Mouse (Mus musculus) retina, adult 2 months (tissue): ENCODE results near the gene 1810049J17Rik.
A peak's percentile ranks its signal among the peaks of the same experiment; 100 is the strongest.
"Not testable (repeated sequence)": the region's sequence is repeated elsewhere in the genome, so short reads cannot be mapped to it uniquely, and the experiment has no call there.

Experiments
- DNase-seq: peaks from one replicate; pipeline ENCODE4 v3.0.0-alpha.2; 2012; ENCODE audit warnings: low read depth, low spot score

1810049J17Rik gene

GRCm38 (mm10) chr15:12321788-12322621 lies at the start of gene 1810049J17Rik:
Gene 1810049J17Rik, minus strand, starts transcription at chr15:12321899.
- DNase-seq: no peak

DNA sequence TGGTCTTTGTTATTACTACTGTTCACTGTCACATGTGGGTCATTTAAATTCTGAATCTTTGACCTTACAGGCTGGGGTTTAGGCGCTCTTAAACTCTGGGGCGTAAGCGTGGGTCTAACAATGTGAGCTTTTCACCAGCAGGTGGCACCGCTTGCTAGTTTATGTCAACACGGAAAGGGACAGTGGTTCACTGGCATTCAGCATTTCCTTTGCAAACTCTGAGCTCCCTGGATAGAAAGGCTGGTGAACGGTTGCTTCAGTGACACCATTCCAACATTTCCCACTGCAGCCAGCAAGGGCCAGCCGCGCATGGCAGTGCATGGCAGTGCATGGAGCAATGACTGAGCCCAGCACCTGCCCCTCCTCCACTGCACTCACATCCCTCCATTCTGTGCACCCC lies 49.5 kb upstream of the 1810049J17Rik start:
- peak; percentile 61 for DNase-seq

DNA sequence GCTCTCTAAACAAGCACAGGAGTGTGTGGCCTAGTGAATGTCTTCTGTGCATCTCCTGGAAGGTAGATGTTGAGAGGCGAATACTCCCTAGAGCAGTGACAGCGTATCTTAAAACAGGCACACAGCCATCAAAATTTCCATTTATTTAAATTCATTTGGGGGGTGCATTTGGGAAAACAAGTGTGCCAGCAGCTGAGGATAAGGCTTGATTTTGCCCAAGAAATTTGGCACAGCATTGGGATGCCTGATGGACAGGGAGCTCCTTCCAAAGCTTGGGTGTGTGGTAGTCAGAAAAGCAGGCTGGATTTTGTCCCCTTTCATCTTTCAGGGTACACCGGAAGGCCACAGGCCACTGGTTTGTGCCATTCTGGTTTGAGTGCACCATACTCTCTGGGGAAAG lies 48.4 kb upstream of the 1810049J17Rik start:
- no peak for DNase-seq

- no peak for DNase-seq
Measured at GRCm38 (mm10) chr15:12368850-12369249, 47.2 kb upstream of the 1810049J17Rik start.

DNA sequence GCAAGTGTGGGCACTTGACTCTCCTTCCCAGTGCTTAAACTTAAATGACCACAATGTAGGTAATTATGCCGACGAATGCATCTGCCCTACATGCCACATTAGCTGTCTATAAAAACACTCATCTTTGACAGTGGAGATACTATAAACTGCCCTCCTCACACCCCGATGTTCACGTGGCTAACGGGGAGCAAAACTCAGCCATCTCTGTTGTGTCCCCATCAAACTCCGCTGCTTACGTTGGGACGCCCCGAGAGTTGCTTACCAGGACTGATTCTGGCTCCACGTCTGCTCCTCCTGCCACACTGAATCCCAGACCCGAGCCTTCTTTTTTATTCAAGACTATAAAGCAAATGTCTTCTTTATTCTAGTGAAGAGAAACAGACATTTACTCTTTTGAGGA lies 46.7 kb upstream of the 1810049J17Rik start:
- no peak for DNase-seq

- no peak for DNase-seq
Measured at GRCm38 (mm10) chr15:12367306-12368080, 45.8 kb upstream of the 1810049J17Rik start.

DNA sequence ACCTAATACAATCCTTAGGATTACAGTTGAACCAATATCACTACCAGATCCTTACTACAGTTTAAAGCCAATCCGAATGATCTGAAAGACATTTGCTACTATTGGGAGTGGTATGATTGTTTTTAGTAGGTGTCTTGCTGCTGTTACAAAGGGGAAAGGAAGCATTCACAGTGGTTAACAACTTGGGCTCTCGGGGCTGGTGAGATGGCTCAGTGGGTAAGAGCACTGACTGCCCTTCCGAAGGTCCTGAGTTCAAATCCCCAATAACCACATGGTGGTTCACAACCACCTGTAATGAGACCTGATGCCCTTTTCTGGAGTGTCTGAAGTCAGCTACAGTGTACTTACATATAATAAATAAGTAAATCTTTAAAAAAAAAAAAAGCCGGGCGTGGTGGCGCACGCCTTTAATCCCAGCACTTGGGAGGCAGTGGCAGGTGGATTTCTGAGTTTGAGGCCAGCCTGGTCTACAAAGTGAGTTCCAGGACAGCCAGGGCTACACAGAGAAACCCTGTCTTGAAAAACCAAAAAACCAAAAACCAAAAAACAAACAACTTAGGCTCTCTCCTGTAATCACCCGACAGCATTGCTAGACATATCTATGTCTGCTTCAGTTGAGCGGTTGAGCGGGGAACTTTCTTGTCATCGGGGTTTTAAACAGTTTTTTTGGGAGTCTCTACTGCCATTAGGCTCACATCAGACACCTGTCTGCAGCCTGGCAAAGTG lies 45.0 kb upstream of the 1810049J17Rik start:
- not testable (repeated sequence) for DNase-seq

DNA sequence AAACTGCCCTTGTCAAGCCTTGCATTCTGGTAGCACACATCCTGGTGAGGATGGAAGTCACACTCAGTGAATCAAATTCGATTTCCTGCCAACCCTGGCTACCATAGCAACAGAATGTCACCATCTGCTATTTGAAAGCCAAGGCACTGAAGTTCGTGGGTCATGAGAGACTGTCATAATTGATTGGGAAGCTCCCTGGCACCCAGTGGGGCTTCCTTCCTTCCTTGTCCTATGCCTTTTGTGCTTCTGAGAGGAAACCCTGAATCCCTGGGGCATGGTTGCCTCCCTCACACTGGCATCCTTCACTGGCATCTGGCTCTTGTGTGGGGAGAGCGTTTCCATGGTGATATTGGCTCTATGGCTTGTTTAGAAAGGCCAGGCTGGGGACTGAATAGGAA lies 44.4 kb upstream of the 1810049J17Rik start:
- DNase-seq: no peak

- DNase-seq: no peak
Measured at GRCm38 (mm10) chr15:12365416-12366071, 43.8 kb upstream of the 1810049J17Rik start.

GRCm38 (mm10) chr15:12364096-12364495 lies 42.4 kb upstream of the 1810049J17Rik start:
- no peak for DNase-seq

- DNase-seq: no peak
Measured at GRCm38 (mm10) chr15:12362701-12363040, 41.0 kb upstream of the 1810049J17Rik start.

DNA sequence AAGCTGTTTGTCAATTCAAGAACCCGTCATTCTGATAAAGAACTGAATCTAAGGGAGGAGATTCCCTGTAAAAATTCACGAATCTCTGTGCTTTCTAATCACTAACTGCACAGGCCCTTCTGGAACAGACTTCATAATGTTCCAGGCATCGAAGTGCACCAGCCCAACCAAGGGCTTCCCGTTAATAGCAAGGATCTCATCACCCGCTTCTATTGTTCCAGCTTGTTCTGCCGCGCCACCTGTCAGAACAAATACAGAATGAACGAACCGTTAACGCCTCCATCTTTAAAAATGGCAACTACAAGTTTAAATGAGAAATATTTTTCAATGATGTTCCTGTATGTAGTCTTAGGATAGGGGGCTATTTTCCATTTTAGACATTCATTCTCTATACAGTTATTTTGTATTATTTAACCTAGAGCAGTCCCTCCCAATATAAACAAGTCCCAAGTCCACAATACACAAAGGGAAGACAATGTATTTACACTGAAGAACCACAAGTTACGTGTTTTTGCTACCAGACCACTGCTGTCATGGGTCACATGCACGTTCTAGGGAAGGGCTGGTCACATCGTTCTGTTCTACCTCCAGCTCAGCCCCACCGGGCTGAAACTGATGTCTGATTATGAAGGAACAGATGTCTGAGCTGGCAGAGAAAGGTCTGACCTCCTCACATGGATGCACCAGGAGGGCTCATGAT lies 40.5 kb upstream of the 1810049J17Rik start:
- no peak for DNase-seq

- DNase-seq: no peak
Measured at GRCm38 (mm10) chr15:12360519-12361212, 39.0 kb upstream of the 1810049J17Rik start.

DNA sequence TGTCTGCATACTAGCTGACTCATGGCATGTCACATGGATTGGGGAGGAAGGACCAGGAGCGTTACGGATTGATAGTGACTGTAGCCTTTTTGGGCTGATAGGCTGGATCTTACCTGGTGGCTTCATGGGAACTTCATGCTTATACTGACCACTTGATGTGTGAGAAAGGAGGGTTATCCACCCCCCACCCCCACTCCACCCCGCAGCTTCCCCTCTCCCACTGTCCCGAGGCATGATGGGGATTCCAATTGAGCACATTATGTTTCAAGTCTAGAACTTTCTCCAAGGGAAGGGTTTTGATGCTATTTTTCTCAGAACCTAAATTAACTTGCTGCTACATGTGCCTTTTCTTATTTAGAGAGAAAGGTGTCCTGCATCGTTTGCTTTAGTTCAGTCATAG lies 36.7 kb upstream of the 1810049J17Rik start:
- DNase-seq: no peak

GRCm38 (mm10) chr15:12357459-12357858 lies 35.8 kb upstream of the 1810049J17Rik start:
- no peak for DNase-seq

DNA sequence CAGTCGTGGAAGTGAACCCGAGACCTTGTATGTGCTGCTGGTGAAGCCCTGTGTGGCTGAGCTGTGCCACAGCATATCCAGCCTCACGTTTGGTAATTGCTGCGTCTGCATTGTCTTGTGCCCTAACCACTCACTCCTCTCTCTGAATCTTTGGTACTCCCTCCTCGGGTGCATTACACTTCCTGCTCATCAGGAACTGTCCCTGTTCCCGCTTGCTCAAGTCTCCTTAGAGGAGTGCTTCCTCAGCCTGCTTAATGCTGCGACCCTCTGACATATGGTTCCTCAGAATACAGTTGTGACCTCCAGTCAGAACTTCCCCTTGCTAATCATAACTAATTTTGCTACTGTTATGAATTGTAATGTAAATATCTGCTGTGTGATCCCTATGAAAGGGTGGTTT lies 34.2 kb upstream of the 1810049J17Rik start:
- DNase-seq: no peak

GRCm38 (mm10) chr15:12355261-12355660 lies 33.6 kb upstream of the 1810049J17Rik start:
- no peak for DNase-seq

- no peak for DNase-seq
Measured at GRCm38 (mm10) chr15:12354281-12354810, 32.6 kb upstream of the 1810049J17Rik start.

- DNase-seq: no peak
Measured at GRCm38 (mm10) chr15:12351470-12351869, 29.8 kb upstream of the 1810049J17Rik start.

- DNase-seq: no peak
Measured at GRCm38 (mm10) chr15:12349840-12350239, 28.1 kb upstream of the 1810049J17Rik start.
